Mouse (Mus musculus) activated CD4-positive, CD25-positive, alpha-beta regulatory T cell, adult 9 weeks (primary cell): ENCODE results near the gene Sytl5. TPM values are rescaled to one million over a fixed set of nuclear protein-coding genes. Genes with fewer than 3 reads are reported as not detected.

Experiments used
- polyA plus RNA-seq: library from polyadenylated mRNA; unstranded; fragments of 100-300 nt; shearing (Covaris generic); gene quantifications from one replicate; pipeline ENCODE4 v1.2.1, GENCODE M21; 2017

Sytl5 gene
- polyA plus RNA-seq: not detected

GRCm38 (mm10) chrX:9885322-9885721 is at the start of gene Sytl5:
Gene Sytl5 (plus strand): TSS chrX:9885622.

GRCm38 (mm10) chrX:9846628-9847027 is 38.8 kb upstream of the Sytl5 start, which contains the start of gene Hypm:
Gene Hypm (plus strand): TSS chrX:9846928.

GRCm38 (mm10) chrX:9849403-9849802 is 36.0 kb upstream of the Sytl5 start, which contains the start of gene H2al3:
Gene H2al3 (plus strand): TSS chrX:9849703.

Other genes with a start within 250 kb of the Sytl5 start
- gene Dynlt3, start 222.6 kb upstream of the Sytl5 start, polyA plus RNA-seq: 52.4 TPM
- gene Hypm, start 38.7 kb upstream of the Sytl5 start, polyA plus RNA-seq: not detected
- not detected for gene H2al3, start 35.9 kb upstream of the Sytl5 start, polyA plus RNA-seq
- not detected for gene Srpx, start 232.1 kb downstream of the Sytl5 start, polyA plus RNA-seq